8 mouse cellular contexts compared by ENCODE assay signal in genomic region chr1:151344283-151345108, GRCm38 (mm10). TPM values are rescaled to one million over a fixed set of nuclear protein-coding genes. Genes with fewer than 3 reads are reported as not detected.
DNase-seq lines count a peak whose midpoint lies in the region; ATAC-seq and TF ChIP-seq lines count a peak whose summit lies in the region.

Gene Ivns1abp, plus strand, starts transcription at chr1:151344477.

- peak; percentile 88 for ATAC-seq in frontal cortex, adult (ENCODE audit: low TSS enrichment)
- ATAC-seq in lung, postnatal 0 days = peak; percentile 95

- peak within 1 kb of the TSS; percentile 86 for H3K4me2 ChIP-seq in lung, postnatal 0 days (replicated peaks; ENCODE audit: low read depth, low read length)

- H3K9ac ChIP-seq in lung, postnatal 0 days (replicated peaks; ENCODE audit: low read depth) = peak within 1 kb of the TSS; percentile 78

- under 1% methylated on average over 100 of the region's 104 CpGs for WGBS in hindbrain, embryonic 10.5 days
- under 1% methylated on average over 78 of the region's 104 CpGs for WGBS in lung, postnatal 0 days

- H3K9me3 ChIP-seq in hindbrain, embryonic 10.5 days = no peaks in the 10 kb centered on the region
- H3K9me3 ChIP-seq in lung, postnatal 0 days (ENCODE audit: low read length) = no peaks in the 10 kb centered on the region

- no peak for TF ChIP-seq CTCF in lung, postnatal 0 days (IDR thresholded peaks at IDR 0.05)

- H3K4me1 ChIP-seq in hindbrain, embryonic 10.5 days (replicated peaks) = peaks cover 50% of the 10 kb centered on the region
- H3K4me1 ChIP-seq in lung, postnatal 0 days (ENCODE audit: insufficient read depth, low read depth, low read length) = peaks cover 12% of the 10 kb centered on the region; the same call in 1 of the 2 replicates

- peak within 1 kb of the TSS; percentile 93 for H3K4me3 ChIP-seq in hindbrain, embryonic 10.5 days
- H3K4me3 ChIP-seq in lung, postnatal 0 days (ENCODE audit: low read depth, low read length) = peak within 1 kb of the TSS; percentile 84

- H3K36me3 ChIP-seq in hindbrain, embryonic 10.5 days = peaks cover 7% of the 10 kb centered on the region
- no peaks in the 10 kb centered on the region; the same call in 1 of the 2 replicates for H3K36me3 ChIP-seq in lung, postnatal 0 days (ENCODE audit: insufficient read depth, low read length)

- peak; percentile 98 for DNase-seq in MN1 (ENCODE audit: low spot score)
- peak; percentile 99 for DNase-seq in cerebellum, adult 9-10 months
- DNase-seq in hindbrain, embryonic 10.5 days (ENCODE audit: low spot score) = peak; percentile 97
- DNase-seq in layer of hippocampus, adult 9-11 months = peak; percentile 98
- peak; percentile 98 for DNase-seq in lung, postnatal 0 days (ENCODE audit: low spot score)
- DNase-seq in ovary, postnatal 14 days (ENCODE audit: low spot score) = peak; percentile 93
- peak; percentile 100 for DNase-seq in thymus, postnatal 14 days

- H3K27ac ChIP-seq in hindbrain, embryonic 10.5 days = peak within 1 kb of the TSS; percentile 99
- H3K27ac ChIP-seq in lung, postnatal 0 days (ENCODE audit: low read length) = peak within 1 kb of the TSS; percentile 92

- H3K27me3 ChIP-seq in hindbrain, embryonic 10.5 days (ENCODE audit: insufficient read depth, poor library complexity, severe bottlenecking) = no peaks in the 10 kb centered on the region
- no peaks in the 10 kb centered on the region for H3K27me3 ChIP-seq in lung, postnatal 0 days (replicated peaks; ENCODE audit: insufficient read depth, low read length)

- TF ChIP-seq EP300 in lung, postnatal 0 days (IDR thresholded peaks at IDR 0.05) = no peak

RNA-seq across cellular contexts. Expression of gene Ivns1abp, which starts in this region (rescaled TPM):
- 299 and 375 TPM in 2 replicates for polyA plus RNA-seq in hindbrain, embryonic 10.5 days (2016; fragmentation: Nextera tagmentation; extraction: Ambion mirVana)
- 107 and 117 TPM in 2 replicates for polyA plus RNA-seq in lung, postnatal 0 days (2015; fragmentation: Nextera tagmentation; extraction: Ambion mirVana)

Comparison
In these comparisons a context has a peak if more than half of its experiments do, and no peak if none do; other contexts are left out.
1. Peak in every context shown above with its lines: DNase-seq, ATAC-seq, H3K4me3 ChIP-seq and H3K27ac ChIP-seq.